ENCODE assay signal across 8 mouse cellular contexts in the genomic region with DNA sequence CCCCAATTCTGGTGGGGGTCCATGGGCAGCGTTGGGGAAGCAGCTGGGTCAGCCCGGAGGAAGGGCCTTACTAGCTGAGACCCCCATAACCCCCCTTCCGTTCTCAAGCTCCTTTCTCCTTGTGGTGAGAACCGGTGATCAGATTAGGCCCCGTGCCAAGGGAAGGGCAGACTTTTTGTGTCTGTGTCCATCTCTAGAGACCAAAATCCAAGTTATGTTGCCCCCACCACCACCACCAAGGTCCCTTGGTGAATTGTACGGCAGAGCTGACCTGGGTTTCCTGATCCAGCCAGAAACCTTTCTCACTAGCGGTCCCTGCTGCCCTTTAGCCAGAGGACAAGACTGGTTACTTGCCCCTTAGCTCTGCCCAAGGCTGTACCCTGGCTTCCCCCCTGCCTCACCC. TPM values are rescaled to one million over a fixed set of nuclear protein-coding genes. Genes with fewer than 3 reads are reported as not detected.
DNase-seq lines count a peak whose midpoint lies in the region; ATAC-seq and TF ChIP-seq lines count a peak whose summit lies in the region.

No protein-coding gene starts in this region.

- 4% methylated on average over 7 of the region's 7 CpGs for WGBS in kidney, embryonic 14.5 days
- WGBS in hindbrain, embryonic 16.5 days, result 3% methylated on average over 7 of the region's 7 CpGs
- 2% methylated on average over 7 of the region's 7 CpGs for whole genome bisulfite sequencing in midbrain, postnatal 0 days

- H3K36me3 ChIP-seq in kidney, embryonic 14.5 days (ENCODE audit: control insufficient read depth, insufficient read depth, low read length), result no peaks in the 10 kb centered on the region
- no peaks in the 10 kb centered on the region for H3K36me3 ChIP-seq in hindbrain, embryonic 16.5 days (ENCODE audit: control insufficient read depth, insufficient read depth, low read length)
- H3K36me3 ChIP-seq in midbrain, postnatal 0 days (ENCODE audit: insufficient read depth, low read length), result no peaks in the 10 kb centered on the region

- peaks cover 5% of the 10 kb centered on the region; the same call in 1 of the 2 replicates for H3K4me1 ChIP-seq in kidney, embryonic 14.5 days (ENCODE audit: control insufficient read depth, insufficient read depth, low read length)
- H3K4me1 ChIP-seq in hindbrain, embryonic 16.5 days (ENCODE audit: control insufficient read depth, insufficient read depth, low read depth, low read length), result peaks cover 23% of the 10 kb centered on the region
- peaks cover 24% of the 10 kb centered on the region for H3K4me1 ChIP-seq in midbrain, postnatal 0 days (ENCODE audit: insufficient read depth, low read length)

- peak overlapping the region; percentile 42; the same call in 1 of the 2 replicates for H3K9ac ChIP-seq in kidney, embryonic 14.5 days (ENCODE audit: low read depth, low read length)
- peak overlapping the region; percentile 83 for H3K9ac ChIP-seq in hindbrain, embryonic 16.5 days (ENCODE audit: low read depth, low read length)
- peak overlapping the region; percentile 91 for H3K9ac ChIP-seq in midbrain, postnatal 0 days (replicated peaks; ENCODE audit: low read length, poor library complexity, severe bottlenecking)

- no peak for TF ChIP-seq CTCF in midbrain, postnatal 0 days (IDR thresholded peaks at IDR 0.05)

- ATAC-seq in kidney, embryonic 14.5 days (ENCODE audit: low FRiP score, low TSS enrichment), result no peak
- ATAC-seq in hindbrain, embryonic 16.5 days, result peak; percentile 31
- peak; percentile 31; the same call in 1 of the 2 replicates for ATAC-seq in midbrain, postnatal 0 days (ENCODE audit: low FRiP score)

- no peak for DNase-seq in kidney, adult 18-20 months
- peak; percentile 26 for DNase-seq in embryo, embryonic 11 days
- DNase-seq in midbrain, postnatal 0 days (ENCODE audit: low spot score), result peak; percentile 48
- no peak for DNase-seq in adrenal gland, postnatal 10 days
- no peak for DNase-seq in adrenal gland, adult 2 months
- no peak for DNase-seq in thymus, postnatal 4 days

- no peak overlapping the region for H3K27ac ChIP-seq in kidney, embryonic 14.5 days (ENCODE audit: low read depth, low read length)
- peak overlapping the region; percentile 91 for H3K27ac ChIP-seq in hindbrain, embryonic 16.5 days (ENCODE audit: low read depth, low read length)
- H3K27ac ChIP-seq in midbrain, postnatal 0 days (ENCODE audit: low read depth, low read length), result peak overlapping the region; percentile 89

- H3K4me3 ChIP-seq in kidney, embryonic 14.5 days (ENCODE audit: low read length), result peak overlapping the region; percentile 54
- H3K4me3 ChIP-seq in hindbrain, embryonic 16.5 days (ENCODE audit: low read length), result peak overlapping the region; percentile 74
- H3K4me3 ChIP-seq in midbrain, postnatal 0 days (ENCODE audit: low read depth, low read length), result peak overlapping the region; percentile 66

- H3K9me3 ChIP-seq in kidney, embryonic 14.5 days (ENCODE audit: control insufficient read depth, low read length), result no peaks in the 10 kb centered on the region
- no peaks in the 10 kb centered on the region for H3K9me3 ChIP-seq in hindbrain, embryonic 16.5 days (ENCODE audit: control insufficient read depth, low read length)
- H3K9me3 ChIP-seq in midbrain, postnatal 0 days (ENCODE audit: low read length), result no peaks in the 10 kb centered on the region

- peaks cover 8% of the 10 kb centered on the region for H3K27me3 ChIP-seq in kidney, embryonic 14.5 days (ENCODE audit: control insufficient read depth, insufficient read depth, low read length)
- no peaks in the 10 kb centered on the region for H3K27me3 ChIP-seq in hindbrain, embryonic 16.5 days (replicated peaks; ENCODE audit: control insufficient read depth, insufficient read depth, low read length)
- no peaks in the 10 kb centered on the region for H3K27me3 ChIP-seq in midbrain, postnatal 0 days (ENCODE audit: insufficient read depth, low read length)

- peak overlapping the region; percentile 96 for H3K4me2 ChIP-seq in kidney, embryonic 14.5 days (replicated peaks; ENCODE audit: low read depth, low read length)
- peak overlapping the region; percentile 66 for H3K4me2 ChIP-seq in hindbrain, embryonic 16.5 days (ENCODE audit: low read length)
- H3K4me2 ChIP-seq in midbrain, postnatal 0 days (ENCODE audit: low read depth, low read length, poor library complexity, severe bottlenecking), result peak overlapping the region; percentile 86

RNA-seq across cellular contexts. Expression of gene Acsl6, which starts 0.9 kb away (rescaled TPM):
- polyA plus RNA-seq in kidney, embryonic 14.5 days (2014; fragmentation: Nextera tagmentation; extraction: Ambion mirVana), result 0.37 and 1.3 TPM in 2 replicates
- polyA plus RNA-seq in hindbrain, embryonic 16.5 days (2015; fragmentation: Nextera tagmentation; extraction: Ambion mirVana), result 49.8 and 52.6 TPM in 2 replicates
- total RNA-seq in midbrain, postnatal 0 days (2014; rRNA removed), result 61.9 and 64.0 TPM in 2 replicates
- 52.6 and 56.2 TPM in 2 replicates for polyA plus RNA-seq in midbrain, postnatal 0 days (2015; fragmentation: Nextera tagmentation; extraction: Ambion mirVana)
- total RNA-seq in adrenal gland, postnatal 10 days (2021), result 1 to 10 TPM; 2.2 to 3.6 TPM
- 1 to 10 TPM; 4.9 to 5.2 TPM for total RNA-seq in adrenal gland, adult 2 months (2021)
- polyA plus RNA-seq in adrenal gland, adult 2 months (2012; rRNA removed), result 1.2 and 1.9 TPM in 2 replicates

RNA-seq across cellular contexts. Expression of gene Il3, which starts 37.4 kb away (rescaled TPM):
- polyA plus RNA-seq in kidney, embryonic 14.5 days (2014; fragmentation: Nextera tagmentation; extraction: Ambion mirVana), result not detected in 2 replicates
- not detected in 2 replicates for polyA plus RNA-seq in hindbrain, embryonic 16.5 days (2015; fragmentation: Nextera tagmentation; extraction: Ambion mirVana)
- not detected in 2 replicates for total RNA-seq in midbrain, postnatal 0 days (2014; rRNA removed)
- not detected in 2 replicates for polyA plus RNA-seq in midbrain, postnatal 0 days (2015; fragmentation: Nextera tagmentation; extraction: Ambion mirVana)
- total RNA-seq in adrenal gland, postnatal 10 days (2021), result not detected
- not detected for total RNA-seq in adrenal gland, adult 2 months (2021)
- polyA plus RNA-seq in adrenal gland, adult 2 months (2012; rRNA removed), result not detected in 2 replicates

RNA-seq across cellular contexts. Expression of gene Csf2, which starts 55.0 kb away (rescaled TPM):
- polyA plus RNA-seq in kidney, embryonic 14.5 days (2014; fragmentation: Nextera tagmentation; extraction: Ambion mirVana), result not detected in 2 replicates
- not detected in 2 replicates for polyA plus RNA-seq in hindbrain, embryonic 16.5 days (2015; fragmentation: Nextera tagmentation; extraction: Ambion mirVana)
- total RNA-seq in midbrain, postnatal 0 days (2014; rRNA removed), result not detected in 2 replicates
- not detected in 2 replicates for polyA plus RNA-seq in midbrain, postnatal 0 days (2015; fragmentation: Nextera tagmentation; extraction: Ambion mirVana)
- total RNA-seq in adrenal gland, postnatal 10 days (2021), result not detected
- total RNA-seq in adrenal gland, adult 2 months (2021), result not detected
- polyA plus RNA-seq in adrenal gland, adult 2 months (2012; rRNA removed), result not detected in 2 replicates

Comparison
In these comparisons a context has a peak if more than half of its experiments do, and no peak if none do; other contexts are left out.
1. DNase-seq: peak in embryo, embryonic 11 days (single experiment) and midbrain, postnatal 0 days (single experiment); none in kidney, adult 18-20 months (single experiment), adrenal gland, postnatal 10 days (single experiment), adrenal gland, adult 2 months (single experiment) and thymus, postnatal 4 days (single experiment).
2. RNA of gene Acsl6, which starts 0.9 kb away (polyA plus RNA-seq): 52.6 to 56.2 TPM in midbrain, postnatal 0 days and 49.8 to 52.6 TPM in hindbrain, embryonic 16.5 days; 1.2 to 1.9 TPM in adrenal gland, adult 2 months and 0.37 to 1.3 TPM in kidney, embryonic 14.5 days; every median in the first group is over 10 times any median in the second.
3. Peak in every context shown above with its lines, with median percentiles within 50 percentile points of each other: H3K4me2 ChIP-seq, H3K4me3 ChIP-seq and H3K9ac ChIP-seq.